Mouse (Mus musculus) liver, embryonic 12.5 days (tissue): Measurements from ENCODE around the gene Cdc42bpb. TPM values are rescaled to one million over a fixed set of nuclear protein-coding genes. Genes with fewer than 3 reads are reported as not detected.

Experiments
- ATAC-seq: fragments of 200-750 bp; cut with Nextera tagmentation; 2 replicates; pipeline ENCODE4 v1.8.0; 2017; ENCODE audit warnings: moderate number of reproducible peaks, mild to moderate bottlenecking, moderate library complexity
- H3K27ac ChIP-seq: fragments of 300-500 bp; sonication (generic); 2 replicates; pipeline ENCODE4 v1.5.1; 2016; ENCODE audit warnings: mild to moderate bottlenecking
- H3K27me3 ChIP-seq: fragments of 300-500 bp; sonication (generic); replicated peaks from 2 replicates; pipeline ENCODE4 v1.6.1; 2016; ENCODE audit warnings: mild to moderate bottlenecking, moderate library complexity
- H3K36me3 ChIP-seq: fragments of 300-500 bp; sonication (generic); 2 replicates; pipeline ENCODE4 v1.6.1; 2016; ENCODE audit warnings: mild to moderate bottlenecking, moderate library complexity
- H3K4me1 ChIP-seq: fragments of 300-500 bp; sonication (generic); 2 replicates; pipeline ENCODE4 v1.6.1; 2016
- H3K4me2 ChIP-seq: fragments of 300-500 bp; sonication (generic); 2 replicates; pipeline ENCODE4 v1.6.1; 2016; ENCODE audit warnings: mild to moderate bottlenecking, moderate library complexity
- H3K4me3 ChIP-seq: fragments of 300-500 bp; sonication (generic); 2 replicates; pipeline ENCODE4 v1.5.1; 2016; ENCODE audit warnings: mild to moderate bottlenecking, moderate library complexity
- H3K9ac ChIP-seq: fragments of 300-500 bp; sonication (generic); 2 replicates; pipeline ENCODE4 v1.6.1; 2016; ENCODE audit warnings: mild to moderate bottlenecking, moderate library complexity
- H3K9me3 ChIP-seq: fragments of 300-500 bp; sonication (generic); replicated peaks from 2 replicates; pipeline ENCODE4 v1.6.1; 2016; ENCODE audit warnings: mild to moderate bottlenecking, moderate library complexity
- WGBS: fragments of 180-500 bp; shearing (Covaris S2); methylation state at CpG from one replicate; pipeline ENCODE4 v1.1.7; 2016; ENCODE audit not compliant: insufficient replicate concordance; 5-methylcytosine and 5-hydroxymethylcytosine counted together
- polyA plus RNA-seq: library from polyadenylated mRNA; unstranded; fragments of >200 nt; fragmentation: Nextera tagmentation; extraction: Ambion mirVana; gene quantifications from 2 replicates; pipeline ENCODE4 v1.2.1, GENCODE M21; 2016

The Cdc42bpb gene
- polyA plus RNA-seq, 1 experiment from 2014 or later: 13.0 TPM

DNA sequence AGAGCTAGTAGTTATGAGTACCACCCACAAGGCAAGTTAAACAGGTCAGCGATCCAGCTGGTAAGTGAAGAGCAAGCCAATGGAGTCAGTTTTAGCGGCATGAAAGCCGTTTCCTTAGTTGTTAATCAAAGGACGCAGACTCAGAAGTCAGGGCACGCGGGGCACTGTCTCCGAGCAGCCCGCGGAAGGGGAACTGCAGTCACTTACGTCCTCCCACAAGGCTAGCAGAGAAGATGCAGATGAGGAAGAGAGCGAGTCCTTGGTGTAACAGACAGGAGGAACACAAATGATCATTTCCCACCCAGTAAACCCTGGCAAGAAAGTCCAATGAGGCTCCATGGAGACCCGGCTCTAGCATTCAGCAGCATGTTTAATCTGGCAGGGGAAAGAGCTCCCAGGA is 68.3 kb downstream of the Cdc42bpb start:
- 65% methylated on average over 12 of the region's 12 CpGs for whole genome bisulfite sequencing
- no peak overlapping the region for H3K9ac ChIP-seq
- H3K4me3 ChIP-seq: no peak overlapping the region
- no peak overlapping the region for H3K27ac ChIP-seq
- H3K27me3 ChIP-seq: no peaks in the 10 kb centered on the region
- ATAC-seq: no peak
- peaks cover 87% of the 10 kb centered on the region for H3K36me3 ChIP-seq
- no peak overlapping the region for H3K4me2 ChIP-seq
- H3K4me1 ChIP-seq: peaks cover 26% of the 10 kb centered on the region
- H3K9me3 ChIP-seq: no peaks in the 10 kb centered on the region

DNA sequence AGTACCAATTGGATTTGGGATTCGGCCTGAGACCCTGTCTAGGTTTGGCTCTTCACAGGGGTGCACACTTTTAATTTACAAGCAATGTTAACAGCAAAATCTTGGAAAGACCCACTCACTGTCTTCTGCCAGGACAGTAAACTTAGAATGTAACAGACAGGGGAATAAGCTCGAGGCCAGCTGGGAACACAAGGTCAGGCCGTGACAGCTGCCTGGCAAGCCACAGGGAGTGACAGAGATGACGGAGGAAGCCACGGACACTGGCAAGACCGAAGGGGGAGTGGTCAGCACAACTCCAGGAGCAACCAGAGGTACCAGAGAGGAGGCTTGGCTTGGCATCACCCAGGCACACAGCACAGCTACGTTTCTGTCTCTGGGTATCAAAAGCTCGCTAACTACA is 70.7 kb downstream of the Cdc42bpb start:
- Histone ChIP-seq H3K27ac (no peak overlapping the region), H3K36me3 (peaks cover 89% of the 10 kb centered on the region), H3K4me2 (no peak overlapping the region), H3K4me1 (peaks cover 22% of the 10 kb centered on the region), H3K9ac (no peak overlapping the region), H3K4me3 (no peak overlapping the region), H3K27me3 (no peaks in the 10 kb centered on the region), H3K9me3 (no peaks in the 10 kb centered on the region)
- no peak for ATAC-seq
- 76% methylated on average over 8 of the region's 8 CpGs for WGBS

DNA sequence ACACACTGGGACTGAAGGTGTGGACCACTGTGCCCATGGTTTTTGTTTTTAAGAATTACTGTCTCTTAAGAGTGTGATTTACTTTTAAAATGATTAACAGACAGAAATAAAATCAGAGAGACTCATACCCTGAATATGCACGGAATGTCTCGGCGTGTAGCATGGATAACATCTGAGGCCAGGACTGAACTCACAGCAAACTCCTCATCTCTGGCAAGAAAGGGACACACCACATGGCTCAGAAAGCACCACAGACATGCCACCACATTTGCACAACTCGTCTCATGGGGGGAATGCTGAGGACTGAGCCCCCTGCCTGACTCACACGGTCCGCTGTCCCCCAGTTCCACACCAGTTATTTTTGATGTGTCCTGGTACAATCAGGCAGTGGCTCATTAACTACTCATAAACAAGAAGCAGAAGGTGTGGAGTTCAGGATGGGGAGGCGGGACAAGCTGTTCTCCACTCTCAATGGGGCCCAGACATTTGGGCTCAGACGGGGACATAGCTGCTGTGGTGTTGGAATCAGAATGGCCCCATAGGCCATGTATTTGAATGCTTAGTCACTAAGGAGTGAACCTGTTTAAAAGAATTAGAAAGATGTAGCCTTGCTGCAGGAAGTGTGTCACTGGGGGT is 73.7 kb downstream of the Cdc42bpb start:
- Histone ChIP-seq H3K27me3 (no peaks in the 10 kb centered on the region), H3K4me2 (no peak overlapping the region), H3K27ac (no peak overlapping the region), H3K4me3 (no peak overlapping the region), H3K9me3 (no peaks in the 10 kb centered on the region), H3K4me1 (no peaks in the 10 kb centered on the region), H3K9ac (no peak overlapping the region), H3K36me3 (peaks cover 90% of the 10 kb centered on the region)
- no peak for ATAC-seq
- WGBS: 83% methylated on average over 8 of the region's 8 CpGs

- ATAC-seq: no peak
- Histone ChIP-seq H3K9ac (no peak overlapping the region), H3K27me3 (no peaks in the 10 kb centered on the region), H3K4me2 (no peak overlapping the region), H3K36me3 (peaks cover 96% of the 10 kb centered on the region), H3K9me3 (no peaks in the 10 kb centered on the region), H3K27ac (no peak overlapping the region), H3K4me3 (no peak overlapping the region), H3K4me1 (no peaks in the 10 kb centered on the region)
- WGBS: 68% methylated on average over 14 of the region's 14 CpGs
These were observed 75.5 kb downstream of the Cdc42bpb start for GRCm38 (mm10) chr12:111302018-111302345.

- ATAC-seq: no peak
- Histone ChIP-seq H3K4me3 (no peak overlapping the region), H3K36me3 (peaks cover 94% of the 10 kb centered on the region), H3K4me1 (no peaks in the 10 kb centered on the region), H3K9me3 (no peaks in the 10 kb centered on the region), H3K9ac (no peak overlapping the region), H3K27ac (no peak overlapping the region), H3K4me2 (no peak overlapping the region), H3K27me3 (no peaks in the 10 kb centered on the region)
- WGBS: 83% methylated on average over 27 of the region's 27 CpGs
These were observed 76.0 kb downstream of the Cdc42bpb start for GRCm38 (mm10) chr12:111301322-111302017.

DNA sequence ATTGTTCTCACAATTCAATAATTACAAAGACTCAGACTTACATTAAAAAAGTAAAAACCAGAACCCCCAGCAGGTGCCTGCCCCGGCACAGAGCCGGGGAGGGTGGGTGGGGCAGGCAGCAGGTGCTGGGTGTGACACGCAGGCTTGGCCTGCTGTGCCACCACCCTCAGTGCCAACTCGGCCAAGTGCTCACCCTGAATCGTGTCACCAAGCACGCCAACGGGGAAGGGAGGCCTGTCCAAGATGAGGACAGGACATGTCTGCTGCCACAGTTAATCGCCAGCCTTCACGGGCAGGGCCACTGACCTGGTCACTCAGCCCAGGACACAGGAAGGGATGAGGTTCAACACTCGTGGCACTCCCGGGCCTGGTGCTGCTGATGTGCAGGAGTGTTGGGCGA is 84.5 kb downstream of the Cdc42bpb start:
- no peak overlapping the region for H3K27ac ChIP-seq
- H3K9ac ChIP-seq: no peak overlapping the region
- 0 out of 2 replicates have a peak, but pooled peaks cover 5% of the 10 kb centered on the region for H3K27me3 ChIP-seq
- no peaks in the 10 kb centered on the region for H3K9me3 ChIP-seq
- H3K36me3 ChIP-seq: peaks cover 64% of the 10 kb centered on the region
- 75% methylated on average over 12 of the region's 12 CpGs for WGBS
- no peak for ATAC-seq
- H3K4me1 ChIP-seq: no peaks in the 10 kb centered on the region
- H3K4me3 ChIP-seq: no peak overlapping the region
- H3K4me2 ChIP-seq: no peak overlapping the region

DNA sequence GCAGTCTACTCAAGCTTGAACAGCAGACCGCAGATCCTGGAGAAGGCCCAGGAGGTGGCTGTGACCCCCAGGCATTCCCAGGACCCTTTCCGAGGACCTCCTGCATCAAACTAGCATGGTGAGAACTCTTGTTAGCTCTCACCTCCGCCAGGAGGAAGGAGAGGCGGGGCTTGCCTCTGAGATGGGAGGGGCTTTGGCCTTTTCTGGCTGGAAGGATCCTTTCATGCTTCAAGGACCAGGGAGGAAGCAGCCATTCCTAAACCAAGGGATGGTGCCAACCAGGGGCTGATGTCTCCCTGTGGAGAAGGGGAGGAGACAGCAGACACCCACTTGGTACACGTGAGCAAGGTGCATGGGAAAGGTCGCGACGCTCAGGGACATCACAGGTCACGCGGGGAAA is 93.0 kb downstream of the Cdc42bpb start:
- Histone ChIP-seq H3K4me2 (peak overlapping the region; percentile 31), H3K4me3 (no peak overlapping the region), H3K27me3 (peaks cover 29% of the 10 kb centered on the region; the same call in 1 of the 2 replicates), H3K36me3 (no peaks in the 10 kb centered on the region), H3K9me3 (no peaks in the 10 kb centered on the region), H3K9ac (no peak overlapping the region), H3K27ac (no peak overlapping the region), H3K4me1 (no peaks in the 10 kb centered on the region)
- no peak for ATAC-seq
- WGBS: 31% methylated on average over 10 of the region's 10 CpGs

DNA sequence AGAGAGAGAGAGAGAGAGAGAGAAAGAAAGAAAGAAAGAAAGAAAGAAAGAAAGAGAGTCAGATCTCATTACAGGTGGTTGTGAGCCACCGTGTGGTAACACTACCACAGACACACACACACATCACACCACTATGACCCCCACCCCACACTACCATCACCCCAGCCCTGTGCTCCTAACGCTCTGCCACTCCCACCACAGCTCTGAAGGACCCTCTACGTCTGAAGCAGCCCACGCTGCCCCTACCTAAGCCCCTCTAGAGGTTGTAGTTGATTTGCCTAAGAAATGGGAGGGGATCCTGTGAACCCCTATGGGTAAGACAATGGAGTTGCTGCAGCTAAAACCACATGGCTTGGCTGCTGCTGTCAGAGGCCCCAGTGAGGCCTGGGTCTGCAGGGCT is 93.9 kb downstream of the Cdc42bpb start:
- 51% methylated on average over 4 of the region's 4 CpGs for WGBS
- 0 out of 2 replicates have a peak, but pooled peaks cover 6% of the 10 kb centered on the region for H3K9me3 ChIP-seq

GRCm38 (mm10) chr12:111276371-111276770 is 101.1 kb downstream of the Cdc42bpb start:
- H3K4me3 ChIP-seq: no peak overlapping the region
- 46% methylated on average over 6 of the region's 6 CpGs for WGBS

More for the DNA sequence above, 93.9 kb downstream of the Cdc42bpb start:
- peaks cover 36% of the 10 kb centered on the region; the same call in 1 of the 2 replicates for H3K27me3 ChIP-seq
- H3K4me3 ChIP-seq: no peak overlapping the region
- no peak overlapping the region for H3K27ac ChIP-seq
- no peaks in the 10 kb centered on the region for H3K36me3 ChIP-seq
- ATAC-seq: no peak
- H3K4me2 ChIP-seq: no peak overlapping the region
- no peak overlapping the region for H3K9ac ChIP-seq
- no peaks in the 10 kb centered on the region for H3K4me1 ChIP-seq

GRCm38 (mm10) chr12:111275150-111275841 is 102.2 kb downstream of the Cdc42bpb start:
- Histone ChIP-seq H3K4me1 (peaks cover 32% of the 10 kb centered on the region), H3K36me3 (no peaks in the 10 kb centered on the region), H3K4me2 (peak overlapping the region; percentile 63), H3K4me3 (peak overlapping the region; percentile 41), H3K27me3 (peaks cover 82% of the 10 kb centered on the region), H3K27ac (no peak overlapping the region), H3K9me3 (0 out of 2 replicates have a peak, but pooled peaks cover 6% of the 10 kb centered on the region), H3K9ac (no peak overlapping the region)
- WGBS: under 1% methylated on average over 58 of the region's 58 CpGs
- ATAC-seq: no peak

More at GRCm38 (mm10) chr12:111276371-111276770, 101.1 kb downstream of the Cdc42bpb start:
- no peak for ATAC-seq
- Histone ChIP-seq H3K9ac (no peak overlapping the region), H3K27me3 (peaks cover 71% of the 10 kb centered on the region), H3K9me3 (0 out of 2 replicates have a peak, but pooled peaks cover 6% of the 10 kb centered on the region), H3K4me1 (peaks cover 23% of the 10 kb centered on the region), H3K27ac (no peak overlapping the region), H3K4me2 (no peak overlapping the region), H3K36me3 (no peaks in the 10 kb centered on the region)

DNA sequence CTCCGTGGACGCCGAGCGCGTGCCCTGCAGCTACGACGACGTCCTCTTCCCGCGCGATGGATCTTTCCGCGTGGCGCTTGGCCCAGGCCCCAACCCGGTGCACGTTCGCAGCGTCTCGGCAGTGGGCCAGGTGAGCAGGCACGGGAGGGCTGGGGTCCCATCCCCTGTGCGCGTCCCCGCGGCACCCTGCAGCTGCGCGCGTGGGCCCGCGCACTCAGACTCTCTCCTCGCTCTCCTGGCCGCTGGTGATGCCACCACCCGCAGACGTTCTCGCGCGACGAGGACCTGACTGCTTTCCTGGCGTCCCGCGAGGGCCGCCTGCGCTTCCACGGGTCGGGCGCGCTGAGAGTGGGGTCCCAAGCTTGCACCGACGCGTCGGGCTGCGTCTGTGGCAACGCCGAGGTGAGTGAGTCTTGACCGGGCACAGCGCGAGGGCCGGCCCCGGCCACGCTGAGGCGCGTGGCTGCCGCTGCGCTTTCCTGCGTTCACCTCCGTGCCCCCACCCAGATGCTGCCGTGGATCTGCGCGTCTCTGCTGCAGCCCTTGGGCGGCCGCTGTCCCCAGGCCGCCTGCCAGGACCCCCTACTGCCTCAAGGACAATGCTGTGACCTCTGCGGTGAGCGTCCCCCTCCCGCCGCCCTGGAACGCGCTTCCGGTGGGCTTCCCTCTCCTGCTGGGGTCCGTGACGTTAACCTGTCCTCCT is 102.9 kb downstream of the Cdc42bpb start:
- Histone ChIP-seq H3K36me3 (no peaks in the 10 kb centered on the region), H3K9ac (no peak overlapping the region), H3K4me3 (peak overlapping the region; percentile 41), H3K9me3 (0 out of 2 replicates have a peak, but pooled peaks cover 6% of the 10 kb centered on the region), H3K27me3 (peaks cover 89% of the 10 kb centered on the region), H3K4me2 (peak overlapping the region; percentile 63), H3K4me1 (peaks cover 38% of the 10 kb centered on the region), H3K27ac (no peak overlapping the region)
- no peak for ATAC-seq
- WGBS: 3% methylated on average over 80 of the region's 80 CpGs
